Mouse (Mus musculus) granulocyte monocyte progenitor cell, adult 5-6 weeks (primary cell): ENCODE results near the gene Zfp106. TPM values are rescaled to one million over a fixed set of nuclear protein-coding genes. Genes with fewer than 3 reads are reported as not detected.

Experiments
- ATAC-seq: replicated peaks from 2 replicates; pipeline ENCODE4 v1.8.0; 2016; ENCODE audit warnings: mild to moderate bottlenecking, moderate TSS enrichment, inconsistent platforms; ENCODE audit not compliant: poor library complexity, severe bottlenecking
- total RNA-seq, 2 experiments: library from RNA; stranded (forward) in 1 of 2; stranded (reverse) in 1 of 2; fragments of 200-712, 200-1000 nt in 1 of 2; fragments of >200 nt in 1 of 2; fragmentation: Nextera tagmentation in 1 of 2; gene quantifications; 2 replicates each; pipeline ENCODE4 v1.2.3; 2014 to 2017

The Zfp106 gene
- total RNA-seq, 2 experiments from 2014 or later: 110 to 139 TPM

DNA sequence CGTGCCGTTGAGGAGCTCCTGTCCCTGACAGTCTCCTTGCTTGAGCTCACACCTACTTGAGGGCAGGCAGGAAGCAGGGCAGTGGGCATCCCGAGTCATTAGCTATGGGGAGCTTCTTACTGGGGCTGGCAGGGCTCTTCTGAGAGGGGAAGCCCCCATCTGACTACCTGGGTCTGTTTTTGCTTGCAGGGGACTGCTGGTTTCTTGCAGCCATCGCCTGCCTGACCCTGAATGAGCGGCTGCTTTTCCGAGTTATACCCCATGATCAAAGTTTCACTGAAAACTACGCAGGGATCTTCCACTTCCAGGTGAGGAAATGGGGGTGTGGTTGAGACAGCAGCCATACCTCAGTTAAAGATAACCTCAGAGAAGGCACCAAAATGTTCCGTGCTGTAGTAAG is 81.7 kb downstream of the Zfp106 start:
- no peak for ATAC-seq

DNA sequence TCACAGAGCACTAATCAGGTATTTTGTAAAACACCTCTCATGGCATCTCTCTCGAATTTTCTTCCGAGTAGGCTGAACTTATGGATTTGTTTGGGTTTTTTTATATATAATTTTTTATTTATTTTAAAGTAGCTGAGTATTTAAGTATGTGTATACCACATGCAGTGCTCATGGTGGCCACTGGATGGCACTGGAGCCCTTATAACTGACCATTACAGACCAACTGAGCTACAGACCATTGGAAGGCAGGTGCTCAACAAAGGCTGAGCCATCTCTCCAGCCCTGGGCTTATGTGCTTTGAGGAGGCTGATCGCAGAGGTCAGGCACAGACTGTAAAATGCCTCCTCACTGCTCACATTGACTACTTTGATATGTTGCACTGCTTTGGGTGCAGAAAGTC is 85.0 kb downstream of the Zfp106 start:
- ATAC-seq: peak; percentile 87

- no peak for ATAC-seq
Observed at GRCm38 (mm10) chr2:120476277-120477087, 87.2 kb downstream of the Zfp106 start.

- no peak for ATAC-seq
Observed at GRCm38 (mm10) chr2:120470856-120471255, 92.8 kb downstream of the Zfp106 start.

GRCm38 (mm10) chr2:120469715-120470114 is 93.9 kb downstream of the Zfp106 start:
- peak; percentile 49 for ATAC-seq

GRCm38 (mm10) chr2:120469220-120469619 is 94.4 kb downstream of the Zfp106 start:
- peak; percentile 65 for ATAC-seq

DNA sequence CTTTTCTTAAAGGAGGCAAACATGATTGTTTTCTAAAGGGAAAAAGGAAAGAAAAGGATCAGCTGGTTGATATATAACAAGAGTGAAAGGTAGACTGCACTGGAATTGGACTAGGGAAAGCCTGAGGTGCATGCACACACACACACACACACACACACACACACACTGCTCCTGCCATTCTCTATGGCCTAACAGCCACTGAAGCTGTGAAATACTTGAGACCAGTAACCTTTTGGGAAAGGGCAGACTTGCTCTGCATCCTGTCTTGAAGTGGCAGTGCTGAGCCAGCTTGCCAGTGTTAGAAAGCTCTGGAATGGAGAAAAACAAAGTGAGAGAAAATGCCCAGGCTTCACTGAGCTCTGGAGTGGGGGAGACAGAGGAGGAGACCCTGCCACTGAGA is 95.6 kb downstream of the Zfp106 start:
- no peak for ATAC-seq

DNA sequence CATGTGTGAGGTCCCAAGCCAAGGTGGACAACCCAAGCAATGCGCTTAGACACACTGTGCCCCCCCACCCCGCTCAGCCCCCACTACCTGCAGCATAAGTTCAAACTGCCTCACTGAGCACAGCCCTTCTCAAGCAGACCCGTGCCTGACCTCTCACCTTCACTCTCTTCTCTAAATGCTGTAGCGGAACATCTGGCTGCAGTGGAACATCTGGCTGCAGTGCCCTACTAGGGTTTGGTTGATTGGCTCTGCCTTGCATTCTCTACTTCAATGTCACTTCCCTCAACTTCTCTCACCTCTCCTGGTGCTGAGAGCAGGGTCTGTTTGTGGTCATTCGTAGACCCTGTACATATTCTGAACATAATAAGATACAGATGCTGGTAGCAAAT is 98.3 kb downstream of the Zfp106 start:
- ATAC-seq: no peak

DNA sequence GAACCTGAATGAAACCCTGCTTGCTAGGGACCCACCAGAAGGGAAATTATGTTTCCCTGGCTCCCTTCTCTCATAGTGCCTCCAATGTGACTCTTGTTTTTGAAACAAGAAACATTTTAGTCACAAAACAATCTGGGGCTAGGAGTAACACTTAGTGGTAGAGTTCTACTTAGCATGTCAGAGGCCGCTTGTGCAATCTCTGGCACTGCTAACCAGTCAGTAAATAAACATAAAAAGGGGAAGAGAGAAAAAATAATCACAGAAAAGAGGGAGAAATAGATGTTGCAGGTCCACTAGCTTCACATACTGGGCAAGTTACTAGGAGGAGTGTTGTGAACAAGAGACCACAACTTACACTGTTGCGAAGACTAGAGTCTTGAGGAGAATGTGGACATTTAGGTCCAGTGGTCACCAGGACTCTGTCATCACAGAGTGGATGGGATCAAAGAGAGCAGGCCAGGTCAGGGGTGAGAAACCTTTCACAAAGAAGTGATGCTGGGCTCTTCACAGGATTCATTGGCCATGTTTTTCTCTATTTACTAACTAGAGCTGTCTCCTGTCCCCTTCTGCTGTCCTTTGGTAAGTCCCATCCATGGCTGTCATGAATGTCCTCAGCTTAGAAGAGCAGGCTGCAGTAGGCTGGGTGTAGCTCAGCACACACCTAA is 98.8 kb downstream of the Zfp106 start:
- ATAC-seq: peak; percentile 58

DNA sequence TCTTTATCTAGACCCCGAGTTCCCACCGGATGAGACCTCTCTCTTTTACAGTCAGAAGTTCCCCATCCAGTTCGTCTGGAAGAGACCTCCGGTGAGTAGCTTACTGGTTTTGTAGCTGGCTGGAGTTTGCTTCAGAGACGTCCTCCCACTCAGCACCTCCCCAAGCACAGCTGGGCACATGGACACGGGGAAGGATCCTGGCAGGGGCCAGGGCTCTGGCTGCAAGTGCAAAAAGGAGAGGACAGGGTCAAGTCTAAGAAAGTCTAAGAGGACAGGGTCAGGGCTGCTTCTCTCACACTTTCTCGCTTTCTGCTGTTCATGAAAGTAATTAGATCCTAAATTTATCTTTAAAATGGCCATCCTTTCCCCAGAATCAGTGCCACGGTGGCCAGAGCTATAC is 99.6 kb downstream of the Zfp106 start:
- ATAC-seq: no peak

DNA sequence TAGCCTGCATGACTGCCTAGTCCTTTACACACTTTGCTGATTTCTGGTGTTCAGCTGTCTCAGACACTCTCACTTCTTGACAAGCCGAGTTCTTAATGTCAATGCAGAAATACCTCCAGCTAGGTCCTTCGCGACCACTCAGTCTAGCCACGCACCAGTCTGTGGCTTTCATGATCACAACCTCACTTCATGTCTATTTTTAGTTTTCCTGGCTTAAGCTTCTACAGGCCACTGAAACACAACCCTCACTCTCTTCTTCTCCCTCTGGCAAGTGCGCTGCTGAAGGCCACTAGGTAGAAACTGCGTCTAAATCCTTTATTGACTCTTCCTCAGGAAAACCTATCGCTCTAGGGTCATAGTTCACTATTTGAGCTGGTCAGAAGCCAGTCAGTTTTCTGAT is 100.3 kb downstream of the Zfp106 start:
- no peak for ATAC-seq

GRCm38 (mm10) chr2:120460216-120460615 is 103.4 kb downstream of the Zfp106 start:
- ATAC-seq: no peak

Other genes with a start within 250 kb of the Zfp106 start
- not detected in 2 replicates for gene Pla2g4f, start 249.7 kb downstream of the Zfp106 start, total RNA-seq (2014; fragmentation: Nextera tagmentation)
- not detected in 2 replicates for gene Pla2g4f, start 249.7 kb downstream of the Zfp106 start, total RNA-seq (2017)
- 30.1 and 55.0 TPM in 2 replicates for gene Vps39, start 210.7 kb downstream of the Zfp106 start, total RNA-seq (2014; fragmentation: Nextera tagmentation)
- gene Vps39, start 210.7 kb downstream of the Zfp106 start, total RNA-seq (2017): 37.1 and 39.2 TPM in 2 replicates
- 16.9 and 36.3 TPM in 2 replicates for gene Ganc, start 159.9 kb downstream of the Zfp106 start, total RNA-seq (2014; fragmentation: Nextera tagmentation)
- gene Ganc, start 159.9 kb downstream of the Zfp106 start, total RNA-seq (2017): 20.1 and 33.1 TPM in 2 replicates
- 24.8 and 27.8 TPM in 2 replicates for gene Tmem87a, start 159.7 kb downstream of the Zfp106 start, total RNA-seq (2014; fragmentation: Nextera tagmentation)
- gene Tmem87a, start 159.7 kb downstream of the Zfp106 start, total RNA-seq (2017): 52.1 and 74.8 TPM in 2 replicates
- 1.4 TPM in 1 of 2 replicates, not detected in the other for gene Capn3, start 107.8 kb downstream of the Zfp106 start, total RNA-seq (2014; fragmentation: Nextera tagmentation)
- 1.4 and 1.6 TPM in 2 replicates for gene Capn3, start 107.8 kb downstream of the Zfp106 start, total RNA-seq (2017)
- 51.2 and 56.5 TPM in 2 replicates for gene Snap23, start 3.8 kb upstream of the Zfp106 start, total RNA-seq (2014; fragmentation: Nextera tagmentation)
- 92.1 and 119 TPM in 2 replicates for gene Snap23, start 3.8 kb upstream of the Zfp106 start, total RNA-seq (2017)
- 20.4 and 22.0 TPM in 2 replicates for gene Haus2, start 45.5 kb upstream of the Zfp106 start, total RNA-seq (2014; fragmentation: Nextera tagmentation)
- gene Haus2, start 45.5 kb upstream of the Zfp106 start, total RNA-seq (2017): 17.9 and 20.8 TPM in 2 replicates
- 7.3 and 12.1 TPM in 2 replicates for gene Lrrc57, start 45.7 kb upstream of the Zfp106 start, total RNA-seq (2014; fragmentation: Nextera tagmentation)
- gene Lrrc57, start 45.7 kb upstream of the Zfp106 start, total RNA-seq (2017): 18.9 and 20.5 TPM in 2 replicates
- gene Stard9, start 65.3 kb upstream of the Zfp106 start, total RNA-seq (2014; fragmentation: Nextera tagmentation): 3.5 and 10.7 TPM in 2 replicates
- 0.62 and 1.1 TPM in 2 replicates for gene Stard9, start 65.3 kb upstream of the Zfp106 start, total RNA-seq (2017)